Mouse (Mus musculus) liver, adult (tissue): ENCODE results near the gene Vgll4.

Experiments
- GATA4 ChIP-seq: IDR thresholded peaks from 2 replicates; pipeline ENCODE4 v1.6.1; 2014; ENCODE audit warnings: mild to moderate bottlenecking, low read length; ENCODE audit not compliant: insufficient replicate concordance

Vgll4 gene

GRCm38 (mm10) chr6:114812322-114812721, 157.5 kb downstream of the Vgll4 start:
- TF ChIP-seq GATA4, result no peak
